Mouse (Mus musculus) c-Kit-negative CD71-positive TER-119-positive erythroid progenitor cells, embryonic 14.5 days (primary cell): ENCODE data around the gene Anks1b.

Source experiments
- DNase-seq: peaks from one replicate; pipeline ENCODE4 v3.0.0-alpha.2; 2013; ENCODE audit warnings: low read depth, low spot score

Anks1b gene

DNA sequence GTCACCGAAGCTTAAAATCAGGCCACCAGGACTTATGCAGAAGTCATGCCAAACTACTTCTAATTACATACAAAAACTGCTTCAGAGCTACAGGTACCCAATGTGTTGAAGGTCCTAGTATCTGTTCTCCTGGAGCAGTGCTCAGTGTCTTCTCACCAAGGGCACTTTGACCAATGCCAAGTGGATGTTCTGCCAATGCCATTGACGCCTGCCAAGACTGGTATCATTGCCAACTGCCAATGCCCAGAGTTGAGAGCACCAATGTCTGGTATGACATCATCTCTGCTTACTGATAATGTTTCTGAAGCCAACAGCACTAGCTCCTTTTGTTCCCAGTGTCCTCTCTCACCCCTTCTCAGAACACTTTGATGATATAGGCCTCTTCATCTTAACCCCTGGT is 793.4 kb downstream of the Anks1b start:
- DNase-seq: no peak

DNA sequence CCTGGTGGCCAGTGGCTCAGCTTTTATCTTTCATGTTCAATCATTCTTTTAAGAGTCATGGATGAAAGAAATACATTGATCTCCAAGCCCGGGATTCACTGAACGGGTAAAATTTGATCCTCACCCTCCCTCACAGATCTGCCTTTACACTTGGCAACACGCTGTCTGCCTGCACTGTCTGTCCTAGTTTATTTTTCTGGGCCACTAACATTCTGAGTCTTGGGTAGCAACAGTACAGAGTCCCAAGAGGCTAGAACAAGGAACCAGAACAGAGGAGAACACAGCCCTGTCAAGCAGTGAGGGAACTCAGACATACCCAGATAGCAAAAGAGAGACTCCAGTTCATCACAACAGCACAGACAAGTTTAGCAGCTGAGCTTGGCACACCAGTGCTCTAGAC is 797.0 kb downstream of the Anks1b start:
- DNase-seq: no peak

DNA sequence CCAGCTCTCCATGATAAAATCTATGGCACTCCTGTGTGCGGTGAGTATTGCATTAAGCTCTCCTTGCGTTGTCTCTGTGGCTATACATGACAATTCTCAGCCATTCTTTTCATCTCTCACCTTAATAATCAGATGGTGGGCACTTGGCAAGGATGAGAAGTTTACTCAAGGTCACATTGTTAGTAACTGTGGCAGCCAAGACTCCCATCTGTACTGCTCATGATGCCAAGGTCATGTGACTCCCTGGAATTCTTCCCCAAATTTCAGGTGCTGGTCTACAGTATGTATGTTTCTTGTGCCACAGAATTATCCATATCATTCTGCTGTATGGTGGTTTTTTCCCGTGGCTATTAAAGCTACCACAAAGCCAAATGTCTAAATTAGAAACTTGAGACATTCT is 798.8 kb downstream of the Anks1b start:
- DNase-seq: no peak

DNA sequence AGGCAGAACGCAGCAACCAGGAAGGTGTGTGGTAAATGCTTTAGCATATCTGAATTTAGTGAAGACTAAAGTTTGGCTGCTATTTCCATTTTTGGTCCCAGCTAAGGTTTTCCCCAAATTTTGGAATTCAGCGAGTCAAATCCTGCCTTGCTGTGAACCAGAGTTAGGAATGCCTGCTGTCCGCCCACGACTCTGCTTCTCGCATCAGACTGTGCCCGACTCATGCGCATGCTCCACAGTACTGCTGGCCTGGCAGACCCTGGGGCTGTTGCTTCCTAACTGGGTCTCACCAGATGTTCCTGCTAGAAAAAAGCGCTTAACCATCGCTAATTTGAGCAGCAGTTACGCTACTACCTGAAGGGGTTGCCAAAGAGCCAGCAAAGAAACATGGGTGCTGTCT is 801.1 kb downstream of the Anks1b start:
- no peak for DNase-seq

DNA sequence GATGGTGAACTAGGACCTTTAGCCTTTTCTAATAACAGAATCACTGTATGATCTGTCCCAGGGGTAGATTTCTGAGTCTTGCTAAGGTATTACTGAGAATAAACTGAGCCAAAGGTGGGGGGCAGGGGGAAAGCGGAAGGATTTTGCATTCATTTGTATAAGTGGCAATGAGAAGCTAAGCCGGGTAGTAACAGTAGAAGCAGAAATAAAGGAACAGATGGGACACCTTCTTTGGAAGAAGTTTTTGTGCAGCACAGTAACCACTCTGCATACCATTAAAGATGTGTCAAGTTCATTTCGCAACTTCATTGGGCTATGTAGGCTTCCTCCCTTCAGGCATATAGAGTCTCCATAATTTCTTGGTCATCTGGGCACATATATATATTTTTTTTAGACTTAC is 804.1 kb downstream of the Anks1b start:
- DNase-seq: no peak

DNA sequence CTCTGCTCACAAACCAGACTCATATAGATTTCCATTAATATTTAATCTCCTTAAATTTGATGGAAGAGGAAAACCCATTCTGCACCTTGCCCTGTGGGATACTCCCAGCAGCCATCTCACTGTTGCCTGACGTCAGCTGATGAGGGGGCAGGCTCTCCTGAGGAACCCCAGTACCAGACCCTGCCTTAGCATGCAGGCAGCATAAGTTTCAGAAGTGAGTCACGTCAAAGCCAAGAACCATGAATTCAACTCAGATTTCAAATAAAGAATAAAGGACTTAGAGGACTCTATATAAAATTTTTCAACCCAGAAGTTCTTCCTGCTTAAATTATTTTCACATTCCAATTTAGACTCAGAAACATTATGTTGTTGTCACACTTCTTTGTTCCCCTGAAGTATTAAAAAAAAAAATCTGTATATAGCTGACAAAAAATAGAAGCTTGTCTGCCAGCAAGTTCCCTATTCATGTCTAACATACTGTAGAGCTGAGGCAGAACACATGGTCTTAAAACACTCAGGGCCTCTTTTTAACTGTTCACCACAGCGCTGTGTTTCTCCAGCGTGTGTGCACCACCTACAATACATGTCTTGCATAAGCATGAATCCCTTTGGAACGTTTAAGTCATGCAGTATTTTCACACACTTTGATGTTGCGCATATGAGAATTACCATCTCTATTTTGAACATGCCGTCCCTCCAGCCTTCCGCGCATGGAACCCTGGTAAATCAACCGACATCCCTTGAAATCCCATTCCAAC is 806.6 kb downstream of the Anks1b start:
- DNase-seq: no peak

DNA sequence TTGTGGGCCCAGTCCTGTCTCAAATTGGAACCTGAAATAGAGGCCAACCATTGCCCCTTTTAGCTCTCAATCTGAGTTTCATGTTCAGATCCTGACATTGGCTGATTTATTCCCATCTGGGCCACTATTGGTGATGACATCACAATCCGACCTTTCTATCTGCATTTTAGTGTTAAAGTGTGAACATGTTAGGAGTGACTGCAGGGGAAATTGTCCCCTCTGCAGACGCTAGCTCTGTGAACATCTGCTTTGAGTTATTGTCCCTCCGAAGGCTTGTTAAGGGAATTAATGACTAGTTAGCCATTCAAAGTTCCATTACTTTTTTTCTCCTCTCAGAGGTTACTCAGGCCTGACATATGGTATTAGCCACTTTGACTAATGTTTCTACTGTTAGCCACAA is 810.5 kb downstream of the Anks1b start:
- no peak for DNase-seq

DNA sequence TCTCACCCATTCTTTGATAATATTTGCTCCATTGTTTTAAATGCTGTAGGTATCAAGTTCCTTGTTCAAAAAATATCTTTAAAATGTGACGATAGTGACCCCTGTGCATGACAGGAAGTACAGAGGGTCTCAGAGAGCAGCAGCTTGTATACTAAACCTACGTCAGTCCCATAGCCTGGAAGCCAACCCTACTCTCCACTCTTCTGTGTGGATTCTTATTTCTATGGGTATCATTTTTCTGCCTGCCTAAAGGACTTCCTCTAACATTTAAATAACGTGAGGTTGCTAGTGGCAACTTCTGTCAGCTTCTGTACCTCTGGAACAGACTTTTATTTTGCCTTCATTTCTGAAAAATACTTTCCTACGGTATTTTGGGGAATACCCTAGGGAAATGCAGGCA is 812.1 kb downstream of the Anks1b start:
- no peak for DNase-seq

DNA sequence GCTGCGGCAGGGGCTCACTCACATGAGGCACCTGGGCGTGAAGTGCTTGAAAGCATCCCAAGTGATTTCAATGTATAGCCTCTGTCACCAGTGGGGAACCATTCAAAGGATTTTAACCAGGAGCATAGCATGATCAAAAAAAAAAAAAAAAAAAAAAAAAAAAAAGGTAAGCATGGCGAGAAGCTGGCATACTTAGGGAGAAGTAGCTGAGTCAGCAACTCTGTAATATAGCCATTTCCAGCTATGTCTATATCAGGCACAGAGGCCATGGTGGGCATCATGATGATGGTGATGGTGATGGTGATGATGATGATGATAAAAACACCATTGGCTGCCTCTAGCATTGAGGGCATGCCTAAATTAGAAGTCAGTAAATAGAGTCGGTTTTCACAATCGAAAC is 814.8 kb downstream of the Anks1b start:
- no peak for DNase-seq

DNA sequence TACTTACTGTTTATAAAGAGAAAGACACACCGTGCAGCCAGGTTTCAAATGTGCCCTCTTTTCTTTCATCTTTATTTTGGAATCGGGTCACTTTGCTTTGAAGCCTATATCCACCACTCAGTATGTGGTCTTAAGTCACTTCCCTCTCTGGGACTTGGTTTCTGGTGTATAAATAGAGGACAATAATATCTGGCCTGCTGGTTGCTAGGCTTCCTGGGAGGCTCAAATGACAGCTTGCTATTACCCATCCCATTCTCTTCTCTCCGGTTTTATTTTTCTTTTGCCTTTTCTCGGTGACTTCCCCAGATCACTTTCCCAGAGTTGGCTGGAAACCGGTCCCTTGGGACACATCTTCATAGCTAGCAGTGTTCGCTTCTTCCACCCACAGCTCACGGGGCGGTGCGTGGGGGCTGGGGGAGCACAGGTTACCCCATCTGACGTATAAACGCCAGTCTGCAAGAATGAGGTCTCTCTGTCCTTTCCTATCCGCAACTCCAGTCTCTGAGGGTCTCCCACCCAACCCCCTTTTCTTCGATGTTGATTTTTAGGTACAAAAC is 815.5 kb downstream of the Anks1b start:
- DNase-seq: no peak

DNA sequence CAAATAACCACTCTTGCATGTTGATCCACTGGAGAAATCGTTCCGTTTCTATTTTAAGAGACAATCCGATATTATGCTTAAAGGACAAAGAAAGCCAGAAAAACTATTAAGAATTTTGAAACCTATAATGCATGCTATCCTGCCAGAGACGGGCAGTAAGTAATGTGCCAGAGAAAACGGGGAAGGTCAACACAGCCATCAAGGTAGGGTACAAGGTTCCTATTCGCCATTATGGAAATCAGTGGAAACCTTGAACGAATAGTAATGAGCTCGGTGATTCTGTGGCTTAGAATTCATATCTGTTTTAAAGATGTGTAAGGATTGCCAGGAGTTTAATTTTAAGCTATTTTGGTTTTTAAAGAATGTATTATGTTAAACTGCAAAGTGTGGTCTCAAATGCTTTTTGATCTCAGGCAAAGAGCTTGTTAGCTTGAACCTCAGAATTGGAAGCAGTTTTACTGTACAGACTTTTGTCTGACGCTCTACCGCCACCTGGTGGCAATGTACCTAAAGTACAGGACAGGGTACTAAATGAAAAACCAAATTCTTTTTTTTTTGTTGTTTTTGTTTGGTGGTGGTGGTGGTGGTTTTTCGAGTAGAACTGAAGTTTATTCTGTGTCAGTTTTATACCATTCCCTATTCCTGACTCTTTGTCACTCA is 816.7 kb downstream of the Anks1b start:
- DNase-seq: peak; percentile 9

DNA sequence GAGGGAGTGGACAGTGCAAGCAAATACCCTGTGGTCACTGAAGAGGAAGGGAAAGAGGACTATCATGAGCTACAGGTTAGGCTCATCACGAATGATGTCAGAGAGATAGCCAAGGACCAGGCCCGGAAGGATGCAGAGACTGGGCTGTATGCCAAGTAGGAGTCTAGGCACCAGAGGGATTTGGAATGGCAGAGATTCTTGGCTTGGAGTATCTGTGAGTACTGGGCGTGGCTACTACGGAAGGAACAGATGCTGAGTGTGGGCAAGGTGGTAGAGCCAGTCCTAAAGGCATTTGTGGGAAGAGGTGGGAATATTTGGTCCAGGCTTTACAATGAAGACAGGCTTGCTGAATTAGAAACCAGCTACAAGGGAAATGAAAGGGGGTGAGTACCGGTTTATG is 823.4 kb downstream of the Anks1b start:
- DNase-seq: no peak

DNA sequence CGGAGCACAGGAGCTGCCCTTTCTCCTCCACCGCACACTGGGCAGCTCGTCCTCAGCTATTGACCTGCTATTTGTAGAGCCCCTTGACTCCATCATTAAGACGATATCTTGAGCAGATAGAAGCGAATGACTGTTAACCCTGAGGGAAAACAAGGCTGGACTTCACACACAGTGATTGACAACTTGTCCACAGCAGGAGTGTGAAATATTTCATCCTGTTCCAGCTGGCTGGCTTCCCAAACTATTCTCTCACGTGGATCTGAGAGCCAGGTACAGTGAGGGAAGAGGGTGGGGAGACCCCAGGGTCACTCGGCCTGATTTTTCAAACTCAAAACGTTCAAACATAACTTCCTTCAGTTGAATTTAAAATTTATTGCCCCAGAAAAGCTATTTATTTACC is 824.1 kb downstream of the Anks1b start:
- DNase-seq: no peak

DNA sequence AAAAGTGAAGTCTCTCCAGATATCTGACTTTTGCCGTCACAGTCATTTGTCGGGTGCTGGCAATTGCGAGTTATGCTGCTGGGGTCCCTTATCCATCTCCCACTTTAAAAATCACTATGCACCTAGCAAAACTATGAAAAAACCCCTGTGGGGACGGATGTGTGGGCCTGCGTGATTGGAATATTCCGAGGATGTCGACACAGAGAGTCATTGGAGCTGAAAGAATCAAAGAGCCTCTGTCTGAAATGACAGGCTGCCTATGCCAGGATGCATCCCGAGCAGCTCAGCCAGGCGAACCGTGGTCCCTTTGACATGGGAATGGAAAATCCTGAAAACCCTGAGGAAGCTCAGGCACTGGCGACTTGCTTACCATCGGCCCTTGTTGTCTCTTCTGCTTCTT is 825.9 kb downstream of the Anks1b start:
- DNase-seq: no peak

DNA sequence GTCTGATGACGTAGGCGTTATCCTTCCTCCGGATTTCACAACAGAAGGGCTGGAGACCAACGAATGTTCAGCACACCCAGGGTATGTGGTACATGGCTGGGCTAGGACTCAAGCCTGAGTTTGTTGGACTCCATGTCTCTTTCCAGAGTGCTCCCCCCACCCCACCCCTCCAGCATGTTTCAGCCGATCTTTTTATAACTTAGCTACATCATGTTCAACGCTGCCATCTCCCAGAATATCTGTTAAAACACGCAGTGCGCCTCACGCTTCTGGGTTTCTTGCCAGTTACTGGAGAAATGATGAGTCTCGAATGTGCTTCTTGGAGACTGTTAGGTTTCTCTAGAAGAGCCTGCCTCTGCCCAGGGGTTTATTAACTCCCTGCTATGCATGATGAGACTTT is 831.3 kb downstream of the Anks1b start:
- no peak for DNase-seq

DNA sequence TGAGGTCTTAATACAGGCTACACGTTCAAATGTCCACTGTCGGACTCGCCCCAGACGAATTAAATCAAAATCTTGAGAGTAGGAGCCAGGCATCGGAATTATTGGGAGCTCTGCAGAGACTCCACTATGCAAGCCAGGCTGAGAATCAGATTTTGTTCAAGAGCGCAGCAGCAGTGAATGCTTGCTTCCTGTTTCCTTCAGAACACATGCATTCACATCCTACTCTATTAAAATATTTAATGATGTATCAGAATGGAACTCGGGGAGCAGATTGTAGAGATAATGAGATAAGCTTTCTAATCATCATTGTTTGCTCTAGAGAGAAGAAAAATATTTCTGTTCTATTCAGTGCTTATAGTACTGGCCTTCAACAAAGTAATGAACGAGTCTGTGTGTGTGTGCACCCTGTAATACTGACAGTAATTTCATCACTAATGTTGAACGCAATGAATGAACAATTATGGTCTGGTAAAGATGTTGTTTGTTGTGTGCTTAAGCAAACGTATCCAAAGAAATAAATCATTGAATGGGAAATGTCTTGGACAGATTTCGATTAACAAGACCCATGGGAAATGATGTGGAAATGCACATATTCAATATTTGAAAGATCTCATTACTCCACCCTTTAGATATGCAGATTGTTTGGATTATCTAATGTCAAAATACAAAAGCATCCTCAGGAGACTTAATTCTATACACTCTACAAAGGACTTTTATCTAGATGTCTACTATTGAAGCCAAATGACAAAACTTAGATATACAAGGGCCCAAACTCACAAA is 835.7 kb downstream of the Anks1b start:
- DNase-seq: no peak

DNA sequence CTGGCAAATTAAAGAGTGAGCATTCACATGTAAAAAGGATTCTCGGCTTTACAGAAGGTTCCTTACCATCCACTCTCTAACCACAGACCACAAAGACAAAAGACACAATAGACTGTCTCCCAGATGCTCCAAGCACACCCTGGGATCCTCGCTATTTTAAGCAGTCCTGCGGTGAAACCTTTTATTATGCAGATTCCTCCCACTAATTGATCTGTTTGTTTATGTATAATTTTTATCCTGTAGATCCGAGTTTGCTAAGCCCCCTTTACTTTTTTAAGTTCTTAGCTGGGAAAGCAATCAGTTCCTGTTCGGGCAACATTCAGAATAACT is 836.3 kb downstream of the Anks1b start:
- DNase-seq: no peak

DNA sequence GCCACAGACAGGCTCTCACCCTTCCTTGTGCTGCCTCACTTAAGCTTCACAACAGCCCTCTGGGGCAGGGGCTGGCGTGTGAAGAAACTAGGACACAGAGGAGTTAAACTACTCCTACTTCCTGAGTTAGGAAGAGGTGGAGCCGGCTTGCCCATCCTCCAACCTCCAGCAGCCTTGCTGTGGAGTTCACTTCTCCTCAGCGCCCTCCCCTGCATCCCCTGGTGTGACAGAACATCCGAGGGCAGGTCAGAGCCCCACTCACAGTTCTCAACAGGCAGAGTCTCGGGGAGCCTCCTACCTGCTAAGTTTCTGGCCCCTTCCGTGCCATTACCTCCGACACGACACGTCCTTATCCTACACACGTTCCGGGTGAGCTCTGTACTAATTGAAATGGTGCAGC is 844.7 kb downstream of the Anks1b start:
- DNase-seq: no peak

DNA sequence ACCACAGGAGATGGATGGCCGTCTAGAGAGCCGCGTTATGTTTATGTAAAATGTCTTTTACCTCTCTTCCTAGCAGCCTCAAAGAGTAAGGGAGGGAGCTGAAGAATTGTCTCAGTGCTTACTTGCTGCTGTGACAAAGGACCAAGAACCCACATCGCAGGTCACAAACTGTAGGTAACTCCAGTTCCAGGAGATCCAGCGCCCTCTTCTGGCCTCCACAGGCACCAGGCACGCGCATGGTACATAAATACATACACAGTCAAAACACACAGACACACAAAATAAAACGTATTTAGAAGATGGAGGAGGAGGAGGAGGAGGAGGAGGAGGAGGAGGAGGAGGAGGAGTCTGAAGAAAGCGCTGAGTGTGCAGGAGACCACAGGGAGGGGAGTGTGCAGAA is 845.4 kb downstream of the Anks1b start:
- DNase-seq: no peak

DNA sequence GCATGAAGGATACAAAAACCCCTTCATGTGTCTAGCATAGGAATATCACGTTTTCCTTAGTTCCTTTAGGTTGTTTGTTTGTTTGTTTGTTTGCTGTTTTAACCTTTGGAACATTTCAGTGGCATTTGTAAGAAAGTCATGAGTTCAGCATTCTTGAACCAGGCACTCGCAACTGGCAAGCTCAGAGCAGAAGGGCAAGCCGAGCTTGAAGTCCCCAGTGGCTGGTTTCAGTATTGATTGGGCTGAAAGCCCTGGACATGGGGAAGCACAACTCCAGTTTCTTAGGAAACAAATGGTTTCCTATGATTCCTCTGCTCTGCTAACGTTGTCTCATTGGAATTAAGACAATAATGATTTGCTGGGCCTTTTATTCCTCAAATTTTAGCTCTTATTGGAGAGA is 846.7 kb downstream of the Anks1b start:
- DNase-seq: no peak

DNA sequence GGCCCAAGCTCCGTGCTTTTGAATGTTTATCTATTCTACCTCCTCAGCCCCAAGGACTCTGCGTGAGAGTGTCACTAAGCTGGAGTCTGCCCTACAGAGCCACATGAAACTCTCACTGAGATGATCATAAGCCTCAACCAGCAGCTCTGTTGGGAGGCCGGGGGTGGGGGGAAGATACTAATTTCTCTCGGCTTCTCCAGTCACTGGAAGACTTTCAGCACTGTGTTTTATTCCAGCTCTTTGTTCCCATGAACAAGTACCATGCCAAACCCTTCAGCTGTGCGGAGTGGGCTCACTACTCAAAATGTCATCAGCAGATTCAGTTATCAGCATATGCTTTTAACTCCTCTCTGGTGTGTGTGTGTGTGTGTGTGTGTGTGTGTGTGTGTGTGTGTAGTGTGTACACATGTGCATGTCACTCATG is 849.8 kb downstream of the Anks1b start:
- no peak for DNase-seq

DNA sequence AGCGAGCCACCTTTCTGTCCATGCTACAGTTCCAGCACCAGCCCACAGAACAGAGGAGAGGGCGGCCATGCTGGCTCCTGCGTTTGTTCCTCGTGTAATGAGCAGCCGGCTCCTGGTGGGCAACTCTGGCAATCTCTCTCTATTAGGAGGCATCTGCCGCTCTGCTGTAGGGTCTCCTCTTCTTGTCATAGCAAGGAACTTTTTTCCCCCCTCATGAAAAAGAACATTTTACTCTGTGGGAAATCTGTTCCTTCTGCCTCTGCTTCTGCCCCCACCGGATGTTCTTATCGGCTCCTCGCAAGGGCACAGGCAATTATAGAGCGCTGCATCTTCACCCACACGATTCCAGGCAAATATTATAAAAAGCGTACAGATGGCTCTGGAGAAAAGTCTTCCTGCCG is 850.6 kb downstream of the Anks1b start:
- DNase-seq: no peak

DNA sequence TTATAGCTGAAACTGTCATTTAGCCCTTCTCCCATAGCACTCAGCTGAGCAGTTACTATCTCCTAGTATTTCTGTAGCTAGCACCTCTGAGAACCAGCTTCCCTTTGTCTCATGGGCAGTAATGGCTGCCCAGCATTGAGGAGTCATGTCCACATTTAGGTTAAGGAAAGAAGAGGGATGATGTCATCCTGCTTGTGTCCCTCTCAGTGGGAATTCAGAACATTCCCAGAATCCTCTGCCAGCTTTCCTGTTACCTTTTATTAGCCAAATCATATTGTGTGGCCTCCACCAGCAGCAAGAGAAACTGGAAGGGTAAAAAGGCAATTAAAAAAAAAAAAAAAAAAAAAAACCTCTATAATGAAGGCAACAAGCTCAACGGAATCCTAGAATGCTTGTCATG is 851.6 kb downstream of the Anks1b start:
- no peak for DNase-seq
